Mouse (Mus musculus): ENCODE measurements around the gene Hoxd12. TPM values are rescaled to one million over a fixed set of nuclear protein-coding genes. Genes with fewer than 3 reads are reported as not detected.
A peak's percentile ranks its signal among the peaks of the same experiment; 100 is the strongest.

Hoxd12 gene
- polyA plus RNA-seq, 1 experiment from 2014 or later: not detected

DNA sequence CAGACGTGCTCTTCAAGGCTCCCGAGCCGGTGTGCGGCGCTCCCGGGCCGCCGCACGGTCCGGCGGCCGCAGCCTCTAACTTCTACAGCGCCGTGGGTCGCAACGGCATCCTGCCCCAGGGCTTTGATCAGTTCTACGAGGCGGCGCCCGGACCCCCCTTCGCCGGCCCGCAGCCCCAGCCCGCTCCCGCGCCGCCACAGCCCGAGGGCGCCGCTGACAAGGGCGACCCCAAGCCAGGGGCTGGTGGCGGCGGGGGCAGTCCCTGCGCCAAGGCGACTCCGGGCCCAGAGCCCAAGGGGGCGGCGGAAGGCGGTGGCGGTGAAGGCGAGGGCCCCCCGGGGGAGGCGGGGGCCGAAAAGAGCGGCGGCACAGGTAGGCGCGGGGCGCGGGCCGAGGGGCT lies 8.0 kb downstream of the Hoxd12 start:
- Histone ChIP-seq H3K4me2 (replicated peaks; ENCODE audit: low read depth, low read length) (peak overlapping the region; percentile 23; the same call in 1 of the 2 replicates), H3K9me3 (ENCODE audit: control insufficient read depth, low read depth, low read length) (no peaks in the 10 kb centered on the region), H3K4me1 (ENCODE audit: control insufficient read depth, insufficient read depth, low read length) (no peaks in the 10 kb centered on the region), H3K36me3 (ENCODE audit: control insufficient read depth, insufficient read depth, low read length) (no peaks in the 10 kb centered on the region), H3K27me3 (ENCODE audit: control insufficient read depth, insufficient read depth, low read length) (peaks cover 90% of the 10 kb centered on the region), H3K27ac (ENCODE audit: low read length) (no peak overlapping the region), H3K9ac (replicated peaks; ENCODE audit: low read depth, low read length) (no peak overlapping the region), H3K4me3 (ENCODE audit: low read depth, low read length) (peak overlapping the region; percentile 11)
- no peak for ATAC-seq (ENCODE audit: insufficient number of reproducible peaks, insufficient read depth, low FRiP score, low read depth)
- 0% methylated on average over 50 of the region's 51 CpGs for WGBS

DNA sequence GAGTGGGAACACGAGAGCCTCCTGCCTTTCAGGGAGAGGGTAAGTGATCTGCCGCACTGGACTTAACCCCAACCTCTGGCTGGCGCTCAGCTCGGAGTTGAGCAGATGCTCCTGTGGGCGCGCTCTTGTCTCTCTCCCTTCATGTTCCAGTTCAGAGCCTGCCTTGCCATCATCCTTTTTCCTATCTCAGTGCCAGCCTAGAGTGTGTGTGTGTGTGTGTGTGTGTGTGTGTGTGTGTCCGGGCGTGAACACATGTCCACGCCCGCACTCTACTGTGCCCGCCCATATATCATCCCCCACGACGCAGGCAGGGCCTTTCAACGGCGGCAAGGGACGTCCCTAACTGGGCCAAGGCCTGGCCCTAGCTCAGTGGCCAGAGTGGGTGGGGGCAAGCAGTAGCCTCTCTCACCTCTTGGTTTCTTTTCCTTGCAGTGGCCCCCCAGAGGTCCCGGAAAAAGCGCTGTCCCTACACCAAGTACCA lies 8.7 kb downstream of the Hoxd12 start:
- ATAC-seq (ENCODE audit: insufficient number of reproducible peaks, insufficient read depth, low FRiP score, low read depth): no peak
- H3K36me3 ChIP-seq (ENCODE audit: control insufficient read depth, insufficient read depth, low read length): no peaks in the 10 kb centered on the region
- 3% methylated on average over 18 of the region's 18 CpGs for WGBS
- no peak overlapping the region for H3K9ac ChIP-seq (replicated peaks; ENCODE audit: low read depth, low read length)
- H3K4me1 ChIP-seq (ENCODE audit: control insufficient read depth, insufficient read depth, low read length): no peaks in the 10 kb centered on the region
- H3K4me2 ChIP-seq (replicated peaks; ENCODE audit: low read depth, low read length): no peak overlapping the region
- H3K27me3 ChIP-seq (ENCODE audit: control insufficient read depth, insufficient read depth, low read length): peaks cover 89% of the 10 kb centered on the region
- H3K9me3 ChIP-seq (ENCODE audit: control insufficient read depth, low read depth, low read length): no peaks in the 10 kb centered on the region
- no peak overlapping the region for H3K27ac ChIP-seq (ENCODE audit: low read length)
- no peak overlapping the region for H3K4me3 ChIP-seq (ENCODE audit: low read depth, low read length)

DNA sequence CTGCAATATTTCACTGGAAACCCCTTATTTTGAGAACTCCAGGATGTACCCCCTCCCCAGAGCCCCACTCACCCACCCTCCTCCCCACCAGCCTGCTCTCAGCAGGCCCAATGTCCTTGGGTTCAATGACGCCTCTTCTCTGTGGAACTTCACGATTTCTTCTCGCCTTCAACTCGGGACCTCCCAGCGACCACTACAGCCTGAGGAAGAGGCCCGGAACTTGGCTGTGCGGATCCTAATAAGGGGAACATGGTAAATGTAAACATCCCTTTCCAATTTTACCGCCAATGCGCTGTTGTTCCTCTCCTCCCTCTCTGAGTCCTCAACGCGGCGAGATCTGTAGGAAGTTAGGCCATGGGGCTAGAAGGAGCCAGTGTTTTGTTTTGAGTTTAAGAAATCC lies 9.3 kb downstream of the Hoxd12 start:
- no peak for ATAC-seq (ENCODE audit: insufficient number of reproducible peaks, insufficient read depth, low FRiP score, low read depth)
- no peaks in the 10 kb centered on the region for H3K4me1 ChIP-seq (ENCODE audit: control insufficient read depth, insufficient read depth, low read length)
- WGBS: 1% methylated on average over 12 of the region's 12 CpGs
- peaks cover 85% of the 10 kb centered on the region for H3K27me3 ChIP-seq (ENCODE audit: control insufficient read depth, insufficient read depth, low read length)
- no peaks in the 10 kb centered on the region for H3K9me3 ChIP-seq (ENCODE audit: control insufficient read depth, low read depth, low read length)
- no peak overlapping the region for H3K27ac ChIP-seq (ENCODE audit: low read length)
- H3K9ac ChIP-seq (replicated peaks; ENCODE audit: low read depth, low read length): no peak overlapping the region
- H3K4me2 ChIP-seq (replicated peaks; ENCODE audit: low read depth, low read length): no peak overlapping the region
- no peaks in the 10 kb centered on the region for H3K36me3 ChIP-seq (ENCODE audit: control insufficient read depth, insufficient read depth, low read length)
- no peak overlapping the region for H3K4me3 ChIP-seq (ENCODE audit: low read depth, low read length)

DNA sequence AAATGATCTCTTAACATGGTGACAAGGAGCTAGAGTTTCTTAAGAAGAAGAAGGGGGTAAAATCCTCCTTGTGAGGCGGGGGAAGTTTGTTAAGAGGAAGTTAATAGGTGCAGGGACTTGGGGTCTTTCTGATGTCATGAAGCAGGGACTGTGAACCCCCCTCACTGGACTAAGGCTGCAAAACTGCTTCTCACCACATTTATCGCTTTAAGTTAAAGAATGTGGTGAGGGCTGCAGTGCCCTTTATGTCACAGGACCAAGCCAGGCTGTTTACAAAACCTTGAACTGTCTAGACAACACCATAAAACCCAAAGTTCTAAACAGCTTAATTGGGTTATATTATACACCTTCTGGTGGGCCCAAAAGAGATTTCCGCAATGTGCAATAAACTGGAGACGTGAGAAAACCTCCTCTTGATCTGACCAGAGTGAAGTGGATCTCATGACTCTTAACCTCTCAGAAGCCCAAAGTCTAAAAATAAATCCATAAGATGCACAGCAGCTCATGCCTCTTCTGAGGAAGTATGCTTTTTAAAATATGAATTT lies 10.3 kb downstream of the Hoxd12 start:
- Histone ChIP-seq H3K4me2 (replicated peaks; ENCODE audit: low read depth, low read length) (no peak overlapping the region), H3K36me3 (ENCODE audit: control insufficient read depth, insufficient read depth, low read length) (no peaks in the 10 kb centered on the region), H3K9me3 (ENCODE audit: control insufficient read depth, low read depth, low read length) (no peaks in the 10 kb centered on the region), H3K27me3 (ENCODE audit: control insufficient read depth, insufficient read depth, low read length) (peaks cover 85% of the 10 kb centered on the region), H3K9ac (replicated peaks; ENCODE audit: low read depth, low read length) (no peak overlapping the region), H3K4me1 (ENCODE audit: control insufficient read depth, insufficient read depth, low read length) (no peaks in the 10 kb centered on the region), H3K27ac (ENCODE audit: low read length) (no peak overlapping the region), H3K4me3 (ENCODE audit: low read depth, low read length) (no peak overlapping the region)
- ATAC-seq (ENCODE audit: insufficient number of reproducible peaks, insufficient read depth, low FRiP score, low read depth): no peak
- WGBS: 7% methylated on average over 4 of the region's 4 CpGs

DNA sequence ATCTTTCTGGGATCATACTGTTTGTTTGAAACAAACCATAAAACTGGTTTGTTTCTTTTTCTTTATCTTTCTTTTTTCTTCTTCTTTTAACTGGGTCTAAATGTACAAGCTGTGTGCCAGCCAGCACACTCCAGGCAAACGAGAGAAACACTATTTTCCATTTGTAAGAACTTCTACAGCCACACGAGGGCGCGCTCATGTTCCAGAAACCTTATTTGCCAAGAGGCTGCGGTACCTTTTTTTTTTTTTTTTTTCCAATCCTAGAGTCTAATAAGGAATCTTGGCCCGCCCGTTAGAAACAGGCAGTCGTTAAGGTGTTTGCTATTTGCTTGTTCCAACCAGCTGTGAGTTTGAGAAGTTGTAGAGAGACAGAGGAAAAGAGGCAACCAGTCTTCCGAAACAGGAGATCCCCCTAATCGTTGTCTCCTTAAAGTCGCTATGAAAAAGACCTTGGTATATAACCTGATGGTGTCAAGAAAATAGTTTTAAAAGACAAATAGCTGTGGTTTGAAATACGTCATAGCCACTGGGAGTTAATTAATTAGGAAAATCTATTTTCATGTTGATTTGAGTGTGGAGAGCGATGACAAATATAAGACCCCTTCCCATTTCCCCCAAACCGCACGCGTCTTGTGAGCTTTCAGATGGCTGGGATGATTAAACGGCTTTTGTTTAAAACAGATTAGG lies 11.6 kb downstream of the Hoxd12 start:
- Histone ChIP-seq H3K27ac (ENCODE audit: low read length) (no peak overlapping the region), H3K9me3 (ENCODE audit: control insufficient read depth, low read depth, low read length) (no peaks in the 10 kb centered on the region), H3K36me3 (ENCODE audit: control insufficient read depth, insufficient read depth, low read length) (no peaks in the 10 kb centered on the region), H3K4me2 (replicated peaks; ENCODE audit: low read depth, low read length) (no peak overlapping the region), H3K4me3 (ENCODE audit: low read depth, low read length) (no peak overlapping the region), H3K4me1 (ENCODE audit: control insufficient read depth, insufficient read depth, low read length) (no peaks in the 10 kb centered on the region), H3K9ac (replicated peaks; ENCODE audit: low read depth, low read length) (no peak overlapping the region), H3K27me3 (ENCODE audit: control insufficient read depth, insufficient read depth, low read length) (peaks cover 79% of the 10 kb centered on the region)
- WGBS: 8% methylated on average over 17 of the region's 17 CpGs
- no peak for ATAC-seq (ENCODE audit: insufficient number of reproducible peaks, insufficient read depth, low FRiP score, low read depth)

DNA sequence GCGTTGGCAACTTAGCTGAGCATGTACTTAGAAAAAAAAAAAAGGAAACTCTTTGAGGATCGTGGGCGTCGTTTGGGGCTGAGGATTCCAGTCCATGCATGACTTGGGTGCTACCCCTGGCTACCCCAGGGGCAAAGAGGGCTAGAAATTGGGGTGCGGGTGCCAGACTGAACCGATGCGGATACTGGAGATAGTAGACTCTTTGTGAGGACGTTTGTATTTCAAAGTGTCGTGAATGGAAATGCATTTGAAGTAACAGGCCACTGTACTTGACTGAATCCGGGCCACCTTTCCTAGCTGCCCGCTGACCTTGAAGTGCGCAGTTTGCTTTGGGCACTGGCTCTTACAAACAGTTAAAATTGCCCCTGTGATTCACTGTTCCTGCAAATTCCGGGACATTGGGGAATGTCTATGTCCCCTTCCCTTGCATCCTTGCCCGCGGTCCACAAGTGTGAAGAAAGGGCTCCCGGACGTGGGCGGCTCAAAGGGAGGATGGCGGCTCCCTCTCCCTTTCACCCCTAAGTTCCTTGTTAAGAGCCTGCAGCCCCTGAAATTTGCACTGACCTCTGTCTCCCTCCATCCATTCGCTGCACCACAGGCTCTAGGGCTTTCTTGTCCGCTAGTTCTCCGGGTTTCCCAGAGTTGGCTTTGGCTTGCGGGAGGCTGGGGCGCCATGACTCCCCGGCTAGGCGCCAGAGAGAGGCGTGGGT lies 12.3 kb downstream of the Hoxd12 start:
- Histone ChIP-seq H3K4me1 (ENCODE audit: control insufficient read depth, insufficient read depth, low read length) (no peaks in the 10 kb centered on the region), H3K27me3 (ENCODE audit: control insufficient read depth, insufficient read depth, low read length) (peaks cover 79% of the 10 kb centered on the region), H3K4me3 (ENCODE audit: low read depth, low read length) (no peak overlapping the region), H3K9ac (replicated peaks; ENCODE audit: low read depth, low read length) (no peak overlapping the region), H3K4me2 (replicated peaks; ENCODE audit: low read depth, low read length) (no peak overlapping the region), H3K36me3 (ENCODE audit: control insufficient read depth, insufficient read depth, low read length) (no peaks in the 10 kb centered on the region), H3K9me3 (ENCODE audit: control insufficient read depth, low read depth, low read length) (no peaks in the 10 kb centered on the region), H3K27ac (ENCODE audit: low read length) (no peak overlapping the region)
- no peak for ATAC-seq (ENCODE audit: insufficient number of reproducible peaks, insufficient read depth, low FRiP score, low read depth)
- WGBS: under 1% methylated on average over 27 of the region's 27 CpGs

DNA sequence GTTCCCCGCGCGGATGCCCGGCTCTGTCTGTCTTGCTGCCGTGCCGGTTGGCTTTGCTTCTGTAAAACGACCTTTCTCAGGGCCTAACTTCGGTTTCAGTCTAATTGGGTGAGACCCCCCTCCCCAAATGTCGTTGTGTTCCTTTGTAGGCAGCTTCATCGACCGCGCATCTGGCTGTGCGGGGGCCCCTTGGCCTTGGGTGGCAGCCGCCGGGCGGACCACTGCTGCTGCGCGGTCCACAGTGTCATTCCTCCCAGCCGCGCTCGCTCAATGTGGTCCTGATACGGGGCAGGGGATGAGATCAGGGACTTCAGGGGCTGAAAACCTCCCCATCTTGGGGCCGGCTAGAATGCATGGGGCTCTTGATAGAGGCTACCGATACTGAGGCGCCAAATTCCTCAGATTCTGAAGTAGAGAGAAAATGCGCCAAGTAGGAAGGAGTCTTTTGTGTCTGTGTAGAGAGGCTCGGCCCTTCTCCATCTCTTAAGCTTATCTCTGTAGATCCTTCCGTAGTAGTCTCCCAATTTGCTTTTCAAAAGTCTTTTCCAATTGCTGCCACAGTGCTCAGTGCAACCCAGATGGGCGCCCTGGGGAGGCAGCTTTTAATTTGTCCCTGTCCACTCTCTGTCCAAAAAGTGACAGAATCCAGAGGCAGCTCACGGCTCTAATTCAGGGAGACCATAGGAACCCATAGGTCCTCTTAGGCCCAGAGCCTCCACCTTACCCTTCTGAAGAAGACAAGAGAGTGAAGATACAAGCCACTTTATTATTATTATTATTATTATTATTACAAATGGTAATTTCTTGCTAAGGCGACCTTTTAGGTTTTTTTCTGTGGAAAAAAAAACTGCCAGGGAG lies 13.1 kb downstream of the Hoxd12 start:
- Histone ChIP-seq H3K4me3 (ENCODE audit: low read depth, low read length) (no peak overlapping the region), H3K27ac (ENCODE audit: low read length) (no peak overlapping the region), H3K4me2 (replicated peaks; ENCODE audit: low read depth, low read length) (no peak overlapping the region), H3K9ac (replicated peaks; ENCODE audit: low read depth, low read length) (no peak overlapping the region), H3K36me3 (ENCODE audit: control insufficient read depth, insufficient read depth, low read length) (no peaks in the 10 kb centered on the region), H3K4me1 (ENCODE audit: control insufficient read depth, insufficient read depth, low read length) (no peaks in the 10 kb centered on the region), H3K9me3 (ENCODE audit: control insufficient read depth, low read depth, low read length) (no peaks in the 10 kb centered on the region), H3K27me3 (ENCODE audit: control insufficient read depth, insufficient read depth, low read length) (peaks cover 77% of the 10 kb centered on the region)
- 1% methylated on average over 31 of the region's 31 CpGs for WGBS
- ATAC-seq (ENCODE audit: insufficient number of reproducible peaks, insufficient read depth, low FRiP score, low read depth): no peak
